Mouse (Mus musculus): ENCODE measurements around the gene Tubgcp2. TPM values are rescaled to one million over a fixed set of nuclear protein-coding genes. Genes with fewer than 3 reads are reported as not detected.

Gene Tubgcp2
- polyA plus RNA-seq, 2 experiments = 19.3 to 21.6 TPM

DNA sequence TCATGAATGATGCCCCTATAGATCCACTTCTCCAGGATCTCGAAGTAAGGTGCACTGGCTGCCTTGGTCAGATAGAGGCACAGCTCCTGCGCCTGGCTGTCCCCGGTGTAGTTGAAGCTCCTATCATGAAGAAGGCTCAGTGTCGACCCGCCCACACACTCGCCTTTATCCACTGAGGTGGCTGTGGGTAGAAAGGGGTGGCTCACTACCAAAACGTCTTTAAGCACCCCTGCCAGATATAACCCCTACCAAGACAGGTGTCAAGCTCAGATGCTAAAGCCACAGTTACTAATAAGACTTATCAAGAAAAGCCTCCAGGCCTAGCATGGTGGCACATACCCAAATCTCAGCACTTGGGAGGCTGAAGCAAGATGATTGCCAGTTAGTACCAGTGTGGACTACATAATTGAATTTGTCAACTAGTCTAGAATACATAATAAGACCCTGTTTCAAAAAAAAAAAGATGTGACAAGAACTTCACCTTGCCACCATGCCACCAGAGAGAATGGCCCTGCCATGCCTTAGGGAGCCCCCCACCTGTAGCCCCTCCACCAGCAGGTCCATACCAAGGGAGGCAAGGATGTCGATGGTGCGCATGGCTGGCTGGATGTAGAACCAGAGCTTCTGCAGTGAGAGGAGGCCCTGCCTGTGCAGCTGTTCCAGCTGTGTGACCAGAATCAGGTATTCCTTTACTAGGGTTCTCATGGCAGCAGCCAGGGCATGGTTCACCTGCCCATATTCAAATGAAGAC, 29.4 kb downstream of the Tubgcp2 start:
- H3K9ac ChIP-seq (replicated peaks) = no peak overlapping the region
- H3K27ac ChIP-seq = no peak overlapping the region
- DNase-seq (ENCODE audit: low read depth in 3 of 3, low spot score in 3 of 3) = no peak
- no peaks in the 10 kb centered on the region for H3K27me3 ChIP-seq (ENCODE audit: control insufficient read depth, insufficient read depth, low read length)
- H3K4me2 ChIP-seq (ENCODE audit: low read depth) = no peak overlapping the region
- 80% methylated on average over 9 of the region's 9 CpGs for WGBS (ENCODE audit: insufficient replicate concordance)
- H3K4me1 ChIP-seq (replicated peaks; ENCODE audit: control insufficient read depth in 2 of 2, insufficient read depth in 2 of 2, low read length in 1 of 2) = no peaks in the 10 kb centered on the region
- peaks cover 16% of the 10 kb centered on the region for H3K36me3 ChIP-seq (replicated peaks; ENCODE audit: control insufficient read depth, insufficient read depth, low read depth)
- no peak for TF ChIP-seq EP300 (IDR thresholded peaks at IDR 0.05; ENCODE audit: low read depth)
- no peak for TF ChIP-seq CTCF (IDR thresholded peaks at IDR 0.05; ENCODE audit: low read depth)
- H3K4me3 ChIP-seq (ENCODE audit: insufficient read depth in 1 of 2, low read depth in 2 of 2, low read length in 2 of 2) = no peak overlapping the region
- no peak for ATAC-seq (ENCODE audit: insufficient read depth)
- H3K9me3 ChIP-seq (ENCODE audit: control insufficient read depth, low read length) = no peaks in the 10 kb centered on the region

DNA sequence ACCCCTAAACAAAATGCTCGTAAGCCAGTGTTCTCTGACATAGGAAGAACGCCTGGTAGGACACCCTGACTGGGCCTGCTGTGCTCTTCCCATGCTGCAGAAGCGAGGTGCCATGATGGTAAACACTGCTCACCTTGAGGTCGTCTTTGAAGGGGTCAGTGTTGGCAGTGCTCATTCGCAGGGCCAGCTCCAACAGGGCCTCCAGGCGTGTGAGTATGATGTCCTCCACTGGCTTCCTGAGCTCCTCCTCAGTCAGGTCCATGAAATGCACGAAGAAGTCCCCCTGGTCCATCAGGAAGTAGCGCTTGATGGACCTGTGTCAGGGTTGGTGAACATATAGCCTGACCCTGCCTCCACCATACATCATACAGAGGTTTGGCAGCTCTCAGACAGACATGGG, 31.8 kb downstream of the Tubgcp2 start:
- 83% methylated on average over 8 of the region's 8 CpGs for WGBS (ENCODE audit: insufficient replicate concordance)
- TF ChIP-seq EP300 (IDR thresholded peaks at IDR 0.05; ENCODE audit: low read depth) (no peak), CTCF (IDR thresholded peaks at IDR 0.05; ENCODE audit: low read depth) (no peak)
- no peak overlapping the region for H3K4me3 ChIP-seq (ENCODE audit: insufficient read depth in 1 of 2, low read depth in 2 of 2, low read length in 2 of 2)
- no peaks in the 10 kb centered on the region for H3K27me3 ChIP-seq (ENCODE audit: control insufficient read depth, insufficient read depth, low read length)
- H3K36me3 ChIP-seq (replicated peaks; ENCODE audit: control insufficient read depth, insufficient read depth, low read depth) = peaks cover 33% of the 10 kb centered on the region
- no peaks in the 10 kb centered on the region for H3K9me3 ChIP-seq (ENCODE audit: control insufficient read depth, low read length)
- H3K27ac ChIP-seq = no peak overlapping the region
- no peak overlapping the region for H3K9ac ChIP-seq (replicated peaks)
- H3K4me1 ChIP-seq (replicated peaks; ENCODE audit: control insufficient read depth in 2 of 2, insufficient read depth in 2 of 2, low read length in 1 of 2) = no peaks in the 10 kb centered on the region
- ATAC-seq (ENCODE audit: insufficient read depth) = no peak
- DNase-seq (ENCODE audit: low read depth in 3 of 3, low spot score in 3 of 3) = no peak
- H3K4me2 ChIP-seq (ENCODE audit: low read depth) = no peak overlapping the region

GRCm38 (mm10) chr7:140001086-140001740, 35.3 kb downstream of the Tubgcp2 start:
- Histone ChIP-seq H3K36me3 (replicated peaks; ENCODE audit: control insufficient read depth, insufficient read depth, low read depth) (peaks cover 50% of the 10 kb centered on the region), H3K4me2 (ENCODE audit: low read depth) (no peak overlapping the region), H3K27me3 (ENCODE audit: control insufficient read depth, insufficient read depth, low read length) (no peaks in the 10 kb centered on the region), H3K9me3 (ENCODE audit: control insufficient read depth, low read length) (no peaks in the 10 kb centered on the region), H3K4me3 (ENCODE audit: insufficient read depth in 1 of 2, low read depth in 2 of 2, low read length in 2 of 2) (no peak overlapping the region), H3K27ac (no peak overlapping the region), H3K4me1 (replicated peaks; ENCODE audit: control insufficient read depth in 2 of 2, insufficient read depth in 2 of 2, low read length in 1 of 2) (no peaks in the 10 kb centered on the region), H3K9ac (replicated peaks) (no peak overlapping the region)
- WGBS (ENCODE audit: insufficient replicate concordance) = 76% methylated on average over 12 of the region's 12 CpGs
- DNase-seq (ENCODE audit: low read depth in 3 of 3, low spot score in 3 of 3) (no peak), ATAC-seq (ENCODE audit: insufficient read depth) (peak; percentile 28; the same call in 1 of the 2 replicates)
- TF ChIP-seq EP300 (IDR thresholded peaks at IDR 0.05; ENCODE audit: low read depth) = no peak
- TF ChIP-seq CTCF (IDR thresholded peaks at IDR 0.05; ENCODE audit: low read depth) = no peak

GRCm38 (mm10) chr7:139998691-139999350, 37.6 kb downstream of the Tubgcp2 start:
- TF ChIP-seq CTCF (IDR thresholded peaks at IDR 0.05; ENCODE audit: low read depth) = no peak
- no peak for TF ChIP-seq EP300 (IDR thresholded peaks at IDR 0.05; ENCODE audit: low read depth)
- no peak for DNase-seq (ENCODE audit: low read depth in 3 of 3, low spot score in 3 of 3)
- H3K27ac ChIP-seq = no peak overlapping the region
- no peaks in the 10 kb centered on the region for H3K9me3 ChIP-seq (ENCODE audit: control insufficient read depth, low read length)
- 88% methylated on average over 13 of the region's 13 CpGs for WGBS (ENCODE audit: insufficient replicate concordance)
- H3K4me2 ChIP-seq (ENCODE audit: low read depth) = no peak overlapping the region
- no peak overlapping the region for H3K4me3 ChIP-seq (ENCODE audit: insufficient read depth in 1 of 2, low read depth in 2 of 2, low read length in 2 of 2)
- H3K36me3 ChIP-seq (replicated peaks; ENCODE audit: control insufficient read depth, insufficient read depth, low read depth) = peaks cover 47% of the 10 kb centered on the region
- no peaks in the 10 kb centered on the region for H3K27me3 ChIP-seq (ENCODE audit: control insufficient read depth, insufficient read depth, low read length)
- H3K4me1 ChIP-seq (replicated peaks; ENCODE audit: control insufficient read depth in 2 of 2, insufficient read depth in 2 of 2, low read length in 1 of 2) = no peaks in the 10 kb centered on the region
- H3K9ac ChIP-seq (replicated peaks) = no peak overlapping the region
- no peak for ATAC-seq (ENCODE audit: insufficient read depth)

DNA sequence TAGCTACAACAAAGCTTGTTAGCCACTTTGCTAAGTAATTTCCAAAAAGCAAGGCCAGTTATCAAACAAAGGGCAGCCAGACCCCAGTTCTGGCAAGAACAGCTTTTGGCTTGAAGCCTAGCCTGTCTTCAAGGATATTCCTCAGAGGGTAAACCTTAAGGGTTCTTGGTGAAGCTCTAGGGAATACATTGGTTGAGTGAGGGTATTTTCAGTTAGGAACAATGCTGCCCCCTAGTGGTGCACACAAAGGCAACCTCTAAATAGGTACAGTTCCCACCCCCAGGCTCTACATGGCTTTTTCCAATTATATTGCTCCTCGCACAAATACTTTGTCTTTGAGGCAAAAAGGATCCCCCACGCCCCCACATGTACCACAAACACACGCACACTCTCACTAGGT, 41.8 kb downstream of the Tubgcp2 start:
- Histone ChIP-seq H3K4me3 (ENCODE audit: insufficient read depth in 1 of 2, low read depth in 2 of 2, low read length in 2 of 2) (no peak overlapping the region), H3K27me3 (ENCODE audit: control insufficient read depth, insufficient read depth, low read length) (no peaks in the 10 kb centered on the region), H3K36me3 (replicated peaks; ENCODE audit: control insufficient read depth, insufficient read depth, low read depth) (peaks cover 24% of the 10 kb centered on the region), H3K4me1 (replicated peaks; ENCODE audit: control insufficient read depth in 2 of 2, insufficient read depth in 2 of 2, low read length in 1 of 2) (no peaks in the 10 kb centered on the region), H3K27ac (no peak overlapping the region), H3K9ac (replicated peaks) (no peak overlapping the region), H3K9me3 (ENCODE audit: control insufficient read depth, low read length) (no peaks in the 10 kb centered on the region), H3K4me2 (ENCODE audit: low read depth) (no peak overlapping the region)
- DNase-seq (ENCODE audit: low read depth in 3 of 3, low spot score in 3 of 3) (peak in 2 of 3 experiments; percentile 33 to 44), ATAC-seq (ENCODE audit: insufficient read depth) (no peak)
- TF ChIP-seq CTCF (IDR thresholded peaks at IDR 0.05; ENCODE audit: low read depth) (peak; percentile 77), EP300 (IDR thresholded peaks at IDR 0.05; ENCODE audit: low read depth) (no peak)
- WGBS (ENCODE audit: insufficient replicate concordance) = 32% methylated on average over 3 of the region's 3 CpGs
